Mouse (Mus musculus): Measurements from ENCODE around the gene Abcg8. TPM values are rescaled to one million over a fixed set of nuclear protein-coding genes. Genes with fewer than 3 reads are reported as not detected.

Gene Abcg8
- polyA plus RNA-seq, 1 experiment from 2014 or later, result 0.14 TPM

GRCm38 (mm10) chr17:84665053-84665452 lies 11.0 kb upstream of the Abcg8 start:
- Histone ChIP-seq H3K4me2 (no peak overlapping the region), H3K9ac (no peak overlapping the region), H3K27me3 (replicated peaks) (no peaks in the 10 kb centered on the region), H3K4me3 (replicated peaks) (no peak overlapping the region), H3K9me3 (no peaks in the 10 kb centered on the region), H3K36me3 (no peaks in the 10 kb centered on the region), H3K4me1 (0 out of 2 replicates have a peak, but pooled peaks cover 4% of the 10 kb centered on the region), H3K27ac (no peak overlapping the region)
- no peak for ATAC-seq (ENCODE audit: insufficient read depth, low FRiP score, low read depth)
- WGBS, result 35% methylated on average over 10 of the region's 10 CpGs

- 0 out of 2 replicates have a peak, but pooled peaks have one; percentile 43 for ATAC-seq (ENCODE audit: insufficient read depth, low FRiP score, low read depth)
- H3K4me2 ChIP-seq, result no peak overlapping the region
- H3K36me3 ChIP-seq, result no peaks in the 10 kb centered on the region
- no peak overlapping the region for H3K9ac ChIP-seq
- no peak overlapping the region for H3K4me3 ChIP-seq (replicated peaks)
- H3K27ac ChIP-seq, result no peak overlapping the region
- 0 out of 2 replicates have a peak, but pooled peaks cover 4% of the 10 kb centered on the region for H3K4me1 ChIP-seq
- WGBS, result 34% methylated on average over 9 of the region's 9 CpGs
- H3K9me3 ChIP-seq, result no peaks in the 10 kb centered on the region
- no peaks in the 10 kb centered on the region for H3K27me3 ChIP-seq (replicated peaks)
Measured at GRCm38 (mm10) chr17:84665691-84666090, 10.4 kb upstream of the Abcg8 start.

GRCm38 (mm10) chr17:84667848-84668247 lies 8.3 kb upstream of the Abcg8 start:
- H3K9ac ChIP-seq, result no peak overlapping the region
- WGBS, result 83% methylated on average over 3 of the region's 3 CpGs
- H3K27ac ChIP-seq, result no peak overlapping the region
- ATAC-seq (ENCODE audit: insufficient read depth, low FRiP score, low read depth), result no peak
- no peaks in the 10 kb centered on the region for H3K27me3 ChIP-seq (replicated peaks)
- no peak overlapping the region for H3K4me3 ChIP-seq (replicated peaks)
- no peaks in the 10 kb centered on the region for H3K36me3 ChIP-seq
- no peaks in the 10 kb centered on the region for H3K4me1 ChIP-seq
- H3K9me3 ChIP-seq, result no peaks in the 10 kb centered on the region
- no peak overlapping the region for H3K4me2 ChIP-seq

GRCm38 (mm10) chr17:84672376-84673369 lies 3.4 kb upstream of the Abcg8 start:
- no peaks in the 10 kb centered on the region for H3K9me3 ChIP-seq
- 54% methylated on average over 16 of the region's 16 CpGs for WGBS
- peak; percentile 83 for ATAC-seq (ENCODE audit: insufficient read depth, low FRiP score, low read depth)
- no peaks in the 10 kb centered on the region for H3K27me3 ChIP-seq (replicated peaks)
- no peak overlapping the region for H3K27ac ChIP-seq
- H3K4me2 ChIP-seq, result no peak overlapping the region
- H3K9ac ChIP-seq, result no peak overlapping the region
- H3K4me3 ChIP-seq (replicated peaks), result no peak overlapping the region
- no peaks in the 10 kb centered on the region for H3K4me1 ChIP-seq
- H3K36me3 ChIP-seq, result no peaks in the 10 kb centered on the region

- Histone ChIP-seq H3K36me3 (no peaks in the 10 kb centered on the region), H3K4me3 (replicated peaks) (no peak overlapping the region), H3K4me1 (no peaks in the 10 kb centered on the region), H3K27me3 (replicated peaks) (no peaks in the 10 kb centered on the region), H3K27ac (no peak overlapping the region), H3K9ac (no peak overlapping the region), H3K4me2 (no peak overlapping the region), H3K9me3 (no peaks in the 10 kb centered on the region)
- no peak for ATAC-seq (ENCODE audit: insufficient read depth, low FRiP score, low read depth)
- WGBS, result 60% methylated on average over 7 of the region's 7 CpGs
Measured at GRCm38 (mm10) chr17:84674048-84674447, 2.1 kb upstream of the Abcg8 start.

GRCm38 (mm10) chr17:84675204-84675603 lies 898 bp upstream of the Abcg8 start:
- no peak overlapping the region for H3K4me2 ChIP-seq
- ATAC-seq (ENCODE audit: insufficient read depth, low FRiP score, low read depth), result no peak
- no peaks in the 10 kb centered on the region for H3K4me1 ChIP-seq
- H3K9ac ChIP-seq, result no peak overlapping the region
- no peaks in the 10 kb centered on the region for H3K36me3 ChIP-seq
- H3K4me3 ChIP-seq (replicated peaks), result no peak overlapping the region
- WGBS, result 50% methylated on average over 4 of the region's 4 CpGs
- no peaks in the 10 kb centered on the region for H3K27me3 ChIP-seq (replicated peaks)
- no peak overlapping the region for H3K27ac ChIP-seq
- no peaks in the 10 kb centered on the region for H3K9me3 ChIP-seq

GRCm38 (mm10) chr17:84677595-84677994 lies 1.5 kb downstream of the Abcg8 start:
- H3K9ac ChIP-seq, result no peak overlapping the region
- H3K27ac ChIP-seq, result no peak overlapping the region
- H3K4me3 ChIP-seq (replicated peaks), result no peak overlapping the region
- 83% methylated on average over 11 of the region's 11 CpGs for WGBS
- ATAC-seq (ENCODE audit: insufficient read depth, low FRiP score, low read depth), result no peak
- no peak overlapping the region for H3K4me2 ChIP-seq
- no peaks in the 10 kb centered on the region for H3K27me3 ChIP-seq (replicated peaks)
- no peaks in the 10 kb centered on the region for H3K36me3 ChIP-seq
- no peaks in the 10 kb centered on the region for H3K4me1 ChIP-seq
- no peaks in the 10 kb centered on the region for H3K9me3 ChIP-seq

- ATAC-seq (ENCODE audit: insufficient read depth, low FRiP score, low read depth), result no peak
- H3K4me1 ChIP-seq, result no peaks in the 10 kb centered on the region
- no peak overlapping the region for H3K9ac ChIP-seq
- no peaks in the 10 kb centered on the region for H3K36me3 ChIP-seq
- WGBS, result 73% methylated on average over 3 of the region's 3 CpGs
- H3K4me3 ChIP-seq (replicated peaks), result no peak overlapping the region
- no peak overlapping the region for H3K4me2 ChIP-seq
- no peaks in the 10 kb centered on the region for H3K27me3 ChIP-seq (replicated peaks)
- no peak overlapping the region for H3K27ac ChIP-seq
- no peaks in the 10 kb centered on the region for H3K9me3 ChIP-seq
Measured at GRCm38 (mm10) chr17:84681670-84682069, 5.6 kb downstream of the Abcg8 start.

GRCm38 (mm10) chr17:84682734-84683717 lies 6.9 kb downstream of the Abcg8 start, which contains the start of gene Abcg5:
Abcg5 (minus strand) TSS chr17:84683011.
- no peak within 1 kb of the TSS for H3K4me2 ChIP-seq
- H3K36me3 ChIP-seq, result no peaks in the 10 kb centered on the region
- no peak for ATAC-seq (ENCODE audit: insufficient read depth, low FRiP score, low read depth)
- WGBS, result 66% methylated on average over 18 of the region's 18 CpGs
- H3K9me3 ChIP-seq, result no peaks in the 10 kb centered on the region
- no peaks in the 10 kb centered on the region for H3K27me3 ChIP-seq (replicated peaks)
- no peaks in the 10 kb centered on the region for H3K4me1 ChIP-seq
- H3K9ac ChIP-seq, result no peak within 1 kb of the TSS
- no peak within 1 kb of the TSS for H3K27ac ChIP-seq
- H3K4me3 ChIP-seq (replicated peaks), result no peak within 1 kb of the TSS

GRCm38 (mm10) chr17:84684284-84684683 lies 8.2 kb downstream of the Abcg8 start:
- no peak overlapping the region for H3K4me2 ChIP-seq
- no peak overlapping the region for H3K9ac ChIP-seq
- H3K27me3 ChIP-seq (replicated peaks), result no peaks in the 10 kb centered on the region
- 31% methylated on average over 6 of the region's 6 CpGs for WGBS
- no peaks in the 10 kb centered on the region for H3K4me1 ChIP-seq
- H3K4me3 ChIP-seq (replicated peaks), result no peak overlapping the region
- H3K27ac ChIP-seq, result no peak overlapping the region
- H3K36me3 ChIP-seq, result no peaks in the 10 kb centered on the region
- no peaks in the 10 kb centered on the region for H3K9me3 ChIP-seq
- ATAC-seq (ENCODE audit: insufficient read depth, low FRiP score, low read depth), result no peak

- Histone ChIP-seq H3K4me2 (no peak overlapping the region), H3K4me3 (replicated peaks) (no peak overlapping the region), H3K9me3 (no peaks in the 10 kb centered on the region), H3K27me3 (replicated peaks) (no peaks in the 10 kb centered on the region), H3K4me1 (no peaks in the 10 kb centered on the region), H3K36me3 (no peaks in the 10 kb centered on the region), H3K27ac (no peak overlapping the region), H3K9ac (no peak overlapping the region)
- WGBS, result 76% methylated on average over 4 of the region's 4 CpGs
- ATAC-seq (ENCODE audit: insufficient read depth, low FRiP score, low read depth), result no peak
Measured at GRCm38 (mm10) chr17:84685286-84685685, 9.2 kb downstream of the Abcg8 start.
